Mouse (Mus musculus) myocyte (in vitro differentiated cells): ENCODE measurements around the gene Senp7. TPM values are rescaled to one million over a fixed set of nuclear protein-coding genes. Genes with fewer than 3 reads are reported as not detected.
"Not testable (repeated sequence)": the region's sequence is repeated elsewhere in the genome, so short reads cannot be mapped to it uniquely, and the experiment has no call there.

Experiments used
- H3K27me3 ChIP-seq: one replicate; pipeline ENCODE4 v1.6.1; 2011; ENCODE audit not compliant: control insufficient read depth, insufficient read depth, insufficient read length
- H3K36me3 ChIP-seq: one replicate; pipeline ENCODE4 v1.6.1; 2011; ENCODE audit not compliant: control insufficient read depth, insufficient read depth
- H3K4me2 ChIP-seq: one replicate; pipeline ENCODE4 v1.6.1; 2011; ENCODE audit warnings: low read depth, control low read depth
- H3K4me3 ChIP-seq: one replicate; pipeline ENCODE4 v1.5.1; 2011; ENCODE audit warnings: mild to moderate bottlenecking, control low read depth, moderate library complexity
- H3K79me2 ChIP-seq: one replicate; pipeline ENCODE4 v1.6.1; 2011; ENCODE audit not compliant: control insufficient read depth, insufficient read depth
- H3ac ChIP-seq: one replicate; pipeline ENCODE4 v1.6.1; 2011; ENCODE audit not compliant: control insufficient read depth, insufficient read length
- CEBPB ChIP-seq: IDR thresholded peaks from 2 replicates; pipeline ENCODE4 v1.6.1; 2011; ENCODE audit warnings: mild to moderate bottlenecking, moderate library complexity; ENCODE audit not compliant: poor library complexity, insufficient read depth, severe bottlenecking
- E2F4 ChIP-seq: IDR thresholded peaks from one replicate; pipeline ENCODE4 v1.6.1; 2011; ENCODE audit warnings: mild to moderate bottlenecking, control low read depth, moderate library complexity; ENCODE audit not compliant: insufficient read depth
- MAX ChIP-seq: IDR thresholded peaks from one replicate; pipeline ENCODE4 v1.6.1; 2011; ENCODE audit warnings: low read depth, mild to moderate bottlenecking, control low read depth
- MYOD1 ChIP-seq, 3 experiments: IDR thresholded peaks; one replicate each; pipeline ENCODE4 v1.6.1; 2011; ENCODE audit warnings: control low read depth in 2 of 3, low read depth in 2 of 3, mild to moderate bottlenecking in 2 of 3, moderate library complexity in 1 of 3; ENCODE audit not compliant: insufficient read length in 2 of 3, control insufficient read depth in 1 of 3
- MYOG ChIP-seq, 3 experiments: IDR thresholded peaks; one replicate each; pipeline ENCODE4 v1.6.1; 2011; ENCODE audit warnings: control low read depth in 2 of 3, low read depth in 2 of 3, mild to moderate bottlenecking in 2 of 3; ENCODE audit not compliant: insufficient read length in 2 of 3, control insufficient read depth in 1 of 3, insufficient read depth in 1 of 3
- POLR2A ChIP-seq: IDR thresholded peaks from one replicate; pipeline ENCODE4 v1.6.1; 2011; ENCODE audit warnings: low read depth, mild to moderate bottlenecking, control low read depth, moderate library complexity; ENCODE audit not compliant: insufficient read length
- POLR2AphosphoS2 ChIP-seq: IDR thresholded peaks from one replicate; pipeline ENCODE4 v1.6.1; 2011; ENCODE audit warnings: low read depth, control low read depth; ENCODE audit not compliant: insufficient read length
- REST ChIP-seq: IDR thresholded peaks from one replicate; pipeline ENCODE4 v1.6.1; 2011; ENCODE audit warnings: mild to moderate bottlenecking, control low read depth, moderate library complexity; ENCODE audit not compliant: insufficient read depth, insufficient read length
- SRF ChIP-seq: IDR thresholded peaks from one replicate; pipeline ENCODE4 v1.6.1; 2011; ENCODE audit warnings: low read depth; ENCODE audit not compliant: control insufficient read depth, insufficient read length
- TCF12 ChIP-seq: IDR thresholded peaks from one replicate; pipeline ENCODE4 v1.6.1; 2011; ENCODE audit warnings: mild to moderate bottlenecking, control low read depth; ENCODE audit not compliant: poor library complexity, insufficient read depth, severe bottlenecking
- TCF3 ChIP-seq: IDR thresholded peaks from one replicate; pipeline ENCODE4 v1.6.1; 2011; ENCODE audit warnings: low read depth, control low read depth; ENCODE audit not compliant: insufficient read length
- USF1 ChIP-seq: IDR thresholded peaks from one replicate; pipeline ENCODE4 v1.6.1; 2011; ENCODE audit warnings: low read depth, mild to moderate bottlenecking, control low read depth, moderate library complexity
- polyA plus RNA-seq: library from polyadenylated mRNA; unstranded; fragments of >200 nt; fragmentation: generic; extraction: Trizol; gene quantifications from one replicate; pipeline ENCODE4 v1.2.1, GENCODE M21; 2012; ENCODE audit warnings: missing spikeins

The Senp7 gene
- polyA plus RNA-seq, 1 experiment, result 4.0 TPM

- Histone ChIP-seq H3K4me2 (no peak overlapping the region), H3ac (no peak overlapping the region), H3K79me2 (no peaks in the 10 kb centered on the region), H3K36me3 (no peaks in the 10 kb centered on the region), H3K4me3 (no peak overlapping the region), H3K27me3 (no peaks in the 10 kb centered on the region)
- TF ChIP-seq TCF3, result no peak
Measured at GRCm38 (mm10) chr16:56066113-56066512, 18.0 kb downstream of the Senp7 start.

GRCm38 (mm10) chr16:56068523-56069070 lies 20.5 kb downstream of the Senp7 start:
- H3K4me3 ChIP-seq, result no peak overlapping the region
- H3ac ChIP-seq, result no peak overlapping the region
- H3K27me3 ChIP-seq, result no peaks in the 10 kb centered on the region
- H3K79me2 ChIP-seq, result no peaks in the 10 kb centered on the region
- TF ChIP-seq MYOD1 (IDR thresholded peaks at IDR 0.05; ENCODE audit: control insufficient read depth in 1 of 3, insufficient read length in 2 of 3, low read depth in 2 of 3) (no peak), TCF12 (no peak), MYOG (IDR thresholded peaks at IDR 0.05; ENCODE audit: control insufficient read depth in 1 of 3, insufficient read depth in 1 of 3, insufficient read length in 2 of 3, low read depth in 2 of 3) (no peak), REST (no peak), SRF (no peak), E2F4 (no peak), CEBPB (no peak), POLR2A (no peak), USF1 (no peak)
- no peak overlapping the region for H3K4me2 ChIP-seq
- no peaks in the 10 kb centered on the region for H3K36me3 ChIP-seq

- H3K27me3 ChIP-seq, result no peaks in the 10 kb centered on the region
- no peak overlapping the region for H3ac ChIP-seq
- H3K4me2 ChIP-seq, result no peak overlapping the region
- no peaks in the 10 kb centered on the region for H3K36me3 ChIP-seq
- TF ChIP-seq USF1 (no peak), MAX (no peak), SRF (no peak), TCF3 (no peak), POLR2A (no peak), E2F4 (no peak), MYOD1 (IDR thresholded peaks at IDR 0.05; ENCODE audit: control insufficient read depth in 1 of 3, insufficient read length in 2 of 3, low read depth in 2 of 3) (no peak), MYOG (IDR thresholded peaks at IDR 0.05; ENCODE audit: control insufficient read depth in 1 of 3, insufficient read depth in 1 of 3, insufficient read length in 2 of 3, low read depth in 2 of 3) (no peak), CEBPB (no peak), REST (no peak), POLR2AphosphoS2 (no peak), TCF12 (no peak)
- peaks cover 7% of the 10 kb centered on the region for H3K79me2 ChIP-seq
- H3K4me3 ChIP-seq, result no peak overlapping the region
Measured at GRCm38 (mm10) chr16:56071317-56072232, 23.4 kb downstream of the Senp7 start.

- TF ChIP-seq CEBPB (no peak), REST (no peak), SRF (no peak), MYOD1 (IDR thresholded peaks at IDR 0.05; ENCODE audit: control insufficient read depth in 1 of 3, insufficient read length in 2 of 3, low read depth in 2 of 3) (no peak), USF1 (no peak), TCF12 (no peak)
- H3K36me3 ChIP-seq, result no peaks in the 10 kb centered on the region
- H3K4me3 ChIP-seq, result no peak overlapping the region
- H3ac ChIP-seq, result no peak overlapping the region
- peaks cover 11% of the 10 kb centered on the region for H3K79me2 ChIP-seq
- H3K27me3 ChIP-seq, result no peaks in the 10 kb centered on the region
- H3K4me2 ChIP-seq, result no peak overlapping the region
Measured at GRCm38 (mm10) chr16:56072533-56072932, 24.4 kb downstream of the Senp7 start.

GRCm38 (mm10) chr16:56073150-56073549 lies 25.0 kb downstream of the Senp7 start:
- not testable (repeated sequence) for H3ac ChIP-seq, H3K36me3 ChIP-seq, H3K4me2 ChIP-seq, H3K4me3 ChIP-seq, H3K27me3 ChIP-seq
- H3K79me2 ChIP-seq, result peaks cover 17% of the 10 kb centered on the region
